Mouse (Mus musculus) forebrain, embryonic 10.5 days (tissue): ENCODE measurements around the gene Cox16. TPM values are rescaled to one million over a fixed set of nuclear protein-coding genes. Genes with fewer than 3 reads are reported as not detected.
"Not testable (repeated sequence)": the region's sequence is repeated elsewhere in the genome, so short reads cannot be mapped to it uniquely, and the experiment has no call there.

ENCODE experiments used
- DNase-seq: peaks from one replicate; pipeline ENCODE4 v3.0.0-alpha.2; 2017; ENCODE audit warnings: low spot score; ENCODE audit errors: extremely low spot score
- H3K27ac ChIP-seq: fragments of 300-500 bp; sonication (generic); 2 replicates; pipeline ENCODE4 v1.5.1; 2016; ENCODE audit warnings: mild to moderate bottlenecking
- H3K27me3 ChIP-seq: fragments of 300-500 bp; sonication (generic); 2 replicates; pipeline ENCODE4 v1.6.1; 2016; ENCODE audit warnings: mild to moderate bottlenecking; ENCODE audit not compliant: poor library complexity, severe bottlenecking
- H3K36me3 ChIP-seq: fragments of 300-500 bp; sonication (generic); replicated peaks from 2 replicates; pipeline ENCODE4 v1.6.1; 2016; ENCODE audit warnings: mild to moderate bottlenecking, moderate library complexity
- H3K4me1 ChIP-seq: fragments of 300-500 bp; sonication (generic); 2 replicates; pipeline ENCODE4 v1.6.1; 2016
- H3K4me3 ChIP-seq: fragments of 300-500 bp; sonication (generic); 2 replicates; pipeline ENCODE4 v1.5.1; 2016; ENCODE audit warnings: mild to moderate bottlenecking, moderate library complexity
- H3K9me3 ChIP-seq: fragments of 300-500 bp; sonication (generic); 2 replicates; pipeline ENCODE4 v1.6.1; 2016; ENCODE audit warnings: mild to moderate bottlenecking, moderate library complexity
- WGBS: fragments of 180-500 bp; shearing (Covaris S2); methylation state at CpG from one replicate; pipeline ENCODE4 v1.1.7; 2016; 5-methylcytosine and 5-hydroxymethylcytosine counted together
- polyA plus RNA-seq: library from polyadenylated mRNA; unstranded; fragments of >200 nt; fragmentation: Nextera tagmentation; extraction: Ambion mirVana; gene quantifications from 2 replicates; pipeline ENCODE4 v1.2.1, GENCODE M21; 2016

The Cox16 gene
- 116 and 118 TPM in 2 replicates for polyA plus RNA-seq

DNA sequence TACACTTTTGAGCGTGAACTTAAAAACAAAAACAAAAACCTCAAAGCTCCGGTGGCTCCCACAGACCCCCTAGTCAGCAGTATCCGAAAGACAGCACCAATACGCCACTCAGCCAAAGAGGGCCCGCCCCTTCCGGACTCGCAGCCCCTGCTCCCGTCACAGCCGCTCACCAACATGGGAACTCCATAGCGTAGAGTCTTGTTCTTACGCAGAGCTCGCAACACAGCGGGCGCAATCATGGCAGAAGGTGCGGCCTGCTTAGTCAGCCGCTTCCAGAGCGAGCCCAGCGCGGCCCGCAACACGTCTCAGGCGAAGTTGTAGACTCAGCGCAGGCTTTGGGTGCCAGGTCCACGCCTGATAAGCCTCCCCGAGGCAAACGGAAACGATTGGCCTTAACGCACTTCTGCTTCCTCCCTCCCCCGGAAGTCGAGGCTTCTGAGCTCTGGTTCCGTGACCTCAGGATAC, at the start of gene Cox16:
Gene Cox16, minus strand, starts transcription at position 401 of the 465 bp plus-strand sequence.
- peak within 1 kb of the TSS; percentile 68 for H3K4me3 ChIP-seq
- WGBS = 0% methylated on average over 31 of the region's 31 CpGs

DNA sequence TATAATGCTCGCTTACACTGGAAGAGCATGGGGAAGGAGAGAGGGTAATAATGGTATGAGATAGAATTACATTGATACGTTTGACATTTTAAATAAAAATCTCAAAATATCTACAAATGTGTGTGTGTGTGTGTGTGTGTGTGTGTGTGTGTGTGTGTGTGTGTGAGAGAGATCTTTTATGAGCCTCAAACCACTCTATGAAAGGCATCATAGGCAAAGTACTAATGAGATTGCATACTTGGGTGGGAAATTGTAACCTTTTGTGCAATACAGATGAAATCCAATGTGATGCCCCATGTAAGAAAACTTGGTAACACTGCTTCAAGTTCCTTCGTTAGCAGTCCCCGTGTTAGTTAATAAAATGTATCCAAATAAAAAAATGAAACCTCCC, 48.1 kb upstream of the Cox16 start:
- H3K27ac ChIP-seq = peak overlapping the region; percentile 84
- WGBS = 38% methylated on average over 4 of the region's 4 CpGs
- no peaks in the 10 kb centered on the region; the same call in 1 of the 2 replicates for H3K27me3 ChIP-seq
- H3K4me1 ChIP-seq = peaks cover 17% of the 10 kb centered on the region
- H3K36me3 ChIP-seq = no peaks in the 10 kb centered on the region
- peak overlapping the region; percentile 75 for H3K4me3 ChIP-seq
- DNase-seq = no peak
- no peaks in the 10 kb centered on the region for H3K9me3 ChIP-seq

More for the DNA sequence above, at the start of gene Cox16:
- H3K27ac ChIP-seq = peak within 1 kb of the TSS; percentile 94
- peak; percentile 86 for DNase-seq
- no peaks in the 10 kb centered on the region for H3K27me3 ChIP-seq
- H3K4me1 ChIP-seq = peaks cover 8% of the 10 kb centered on the region; the same call in 1 of the 2 replicates
- H3K9me3 ChIP-seq = no peaks in the 10 kb centered on the region
- no peaks in the 10 kb centered on the region for H3K36me3 ChIP-seq

DNA sequence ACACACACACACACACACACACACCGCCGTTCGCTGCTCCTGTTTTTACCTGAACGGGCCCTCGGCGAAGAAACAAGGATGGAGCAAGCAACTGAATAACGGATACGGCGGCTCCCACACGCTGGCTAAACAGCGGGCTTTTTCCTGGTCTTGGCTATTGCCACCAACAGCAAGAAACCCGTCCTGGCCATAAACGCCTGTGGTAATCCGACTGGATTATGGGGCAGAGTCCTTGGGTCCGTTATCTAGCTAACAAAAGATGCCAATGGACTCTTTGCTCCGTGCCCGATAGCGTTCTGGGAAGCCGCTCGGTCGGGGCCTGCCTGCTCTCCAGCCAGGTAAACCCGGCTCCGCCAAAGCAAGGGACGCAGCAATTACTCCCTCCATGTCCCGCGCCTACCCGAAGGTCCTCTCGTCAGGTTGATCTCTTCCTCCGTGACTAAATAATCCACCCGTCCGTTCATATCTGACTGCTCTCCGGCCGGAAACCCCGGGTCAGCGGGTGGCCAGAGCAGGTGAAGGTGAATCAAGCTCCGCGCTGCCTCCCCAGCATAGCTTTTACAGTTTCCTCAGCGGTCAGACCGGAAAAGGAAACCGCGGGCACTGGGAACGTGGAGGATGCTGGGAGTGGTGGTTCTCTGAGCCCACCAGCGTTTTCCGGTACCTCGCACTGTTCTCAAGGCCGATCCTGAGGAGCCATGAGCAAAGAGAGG, 47.5 kb upstream of the Cox16 start, which contains the start of the genes Gm20498 and Synj2bp:
Gene Gm20498, minus strand, starts transcription at position 590 of the 713 bp plus-strand sequence.
Gene Synj2bp, minus strand, starts transcription at position 596 of the 713 bp plus-strand sequence.
- WGBS = under 1% methylated on average over 46 of the region's 46 CpGs
- no peaks in the 10 kb centered on the region; the same call in 1 of the 2 replicates for H3K27me3 ChIP-seq
- H3K4me3 ChIP-seq = peak within 1 kb of the TSS; percentile 75
- no peaks in the 10 kb centered on the region for H3K9me3 ChIP-seq
- DNase-seq = peak; percentile 84
- H3K36me3 ChIP-seq = no peaks in the 10 kb centered on the region
- H3K27ac ChIP-seq = peak within 1 kb of the TSS; percentile 84
- peaks cover 17% of the 10 kb centered on the region for H3K4me1 ChIP-seq

DNA sequence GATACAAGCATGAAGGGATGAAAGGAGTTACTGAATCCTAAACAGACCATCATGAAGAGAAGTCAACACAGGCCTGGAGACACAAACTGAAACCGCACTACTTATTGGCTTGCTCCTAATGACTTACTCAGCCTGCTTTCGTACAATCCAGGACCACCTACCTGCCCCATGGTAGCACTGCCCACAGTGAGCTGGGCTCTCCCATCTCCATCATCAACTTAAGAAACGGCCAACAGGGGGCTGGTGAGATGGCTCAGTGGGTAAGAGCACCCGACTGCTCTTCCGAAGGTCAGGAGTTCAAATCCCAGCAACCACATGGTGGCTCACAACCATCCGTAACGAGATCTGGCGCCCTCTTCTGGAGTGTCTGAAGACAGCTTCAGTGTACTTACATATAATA, 45.7 kb upstream of the Cox16 start:
- H3K4me3 ChIP-seq, H3K36me3 ChIP-seq, H3K27me3 ChIP-seq, DNase-seq, H3K9me3 ChIP-seq, H3K27ac ChIP-seq: not testable (repeated sequence)
- 79% methylated on average over 8 of the region's 8 CpGs for WGBS
- H3K4me1 ChIP-seq = peaks cover 17% of the 10 kb centered on the region

DNA sequence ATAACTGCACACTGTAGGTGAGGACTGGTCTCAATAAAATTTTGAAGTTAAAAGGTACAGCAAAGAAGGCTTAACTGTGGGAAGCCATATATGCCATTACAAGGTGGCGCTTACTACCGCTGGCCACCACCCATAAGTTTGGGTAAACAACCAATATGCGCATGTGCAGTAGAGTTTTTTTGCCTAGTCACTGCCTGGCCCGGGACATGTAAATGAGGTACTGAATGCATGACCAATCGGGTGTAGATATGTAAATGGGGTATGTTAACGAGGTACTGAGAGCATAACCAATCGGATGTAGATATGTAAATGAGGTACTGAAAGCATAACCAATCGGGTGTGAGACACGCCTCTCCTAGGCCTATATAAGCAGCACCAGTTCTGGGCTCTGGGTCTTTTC, 12.0 kb upstream of the Cox16 start:
- not testable (repeated sequence) for H3K9me3 ChIP-seq, H3K4me3 ChIP-seq, H3K27me3 ChIP-seq, H3K4me1 ChIP-seq, H3K27ac ChIP-seq, DNase-seq
- 97% methylated on average over 9 of the region's 9 CpGs for WGBS
- peaks cover 35% of the 10 kb centered on the region for H3K36me3 ChIP-seq

DNA sequence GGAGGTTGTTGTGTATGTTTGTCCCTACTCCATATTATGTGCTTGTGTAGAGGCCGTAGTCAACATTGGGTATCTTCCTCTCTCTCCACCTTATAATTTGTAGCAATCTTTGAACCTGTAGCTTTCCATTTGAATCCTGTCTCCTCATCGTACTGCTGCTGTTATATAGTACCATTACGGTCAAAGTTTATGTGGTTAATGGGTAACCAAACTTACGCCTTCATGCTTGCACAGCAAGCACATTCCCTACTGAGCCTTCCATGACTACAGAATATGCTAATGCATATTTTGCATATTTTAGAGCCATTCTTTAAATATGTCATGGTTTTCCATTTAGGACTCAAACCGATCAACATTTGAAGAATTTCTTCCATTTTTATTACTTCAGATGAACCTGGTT, 5.6 kb upstream of the Cox16 start:
- Histone ChIP-seq H3K27ac (no peak overlapping the region), H3K27me3 (no peaks in the 10 kb centered on the region), H3K4me1 (no peaks in the 10 kb centered on the region), H3K9me3 (no peaks in the 10 kb centered on the region), H3K36me3 (peaks cover 13% of the 10 kb centered on the region), H3K4me3 (no peak overlapping the region)
- 97% methylated on average over 5 of the region's 5 CpGs for WGBS
- DNase-seq = no peak

DNA sequence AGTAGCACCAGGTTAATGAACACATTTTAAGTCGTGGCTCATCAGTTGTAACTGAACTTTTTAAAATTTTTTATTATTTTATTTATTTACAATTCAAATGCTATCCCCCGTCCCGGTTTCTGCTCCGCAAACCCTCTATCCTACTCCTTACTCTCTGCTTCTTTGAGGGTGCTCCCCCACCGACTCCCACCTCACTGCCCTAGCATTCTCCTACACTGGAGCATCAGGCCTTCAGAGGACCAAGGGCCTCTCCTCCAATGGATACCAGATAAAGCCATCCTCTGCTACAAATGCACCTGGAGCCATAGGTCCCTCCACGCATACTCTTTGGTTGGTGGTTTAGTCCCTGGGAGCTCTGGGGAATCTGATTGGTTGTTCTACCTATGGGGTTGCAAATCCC, 384 bp upstream of the Cox16 start:
- WGBS = 46% methylated on average over 6 of the region's 6 CpGs
- peak overlapping the region; percentile 94 for H3K27ac ChIP-seq
- H3K9me3 ChIP-seq = no peaks in the 10 kb centered on the region
- H3K4me1 ChIP-seq = peaks cover 8% of the 10 kb centered on the region; the same call in 1 of the 2 replicates
- H3K4me3 ChIP-seq = peak overlapping the region; percentile 68
- no peaks in the 10 kb centered on the region for H3K27me3 ChIP-seq
- no peaks in the 10 kb centered on the region for H3K36me3 ChIP-seq
- no peak for DNase-seq

DNA sequence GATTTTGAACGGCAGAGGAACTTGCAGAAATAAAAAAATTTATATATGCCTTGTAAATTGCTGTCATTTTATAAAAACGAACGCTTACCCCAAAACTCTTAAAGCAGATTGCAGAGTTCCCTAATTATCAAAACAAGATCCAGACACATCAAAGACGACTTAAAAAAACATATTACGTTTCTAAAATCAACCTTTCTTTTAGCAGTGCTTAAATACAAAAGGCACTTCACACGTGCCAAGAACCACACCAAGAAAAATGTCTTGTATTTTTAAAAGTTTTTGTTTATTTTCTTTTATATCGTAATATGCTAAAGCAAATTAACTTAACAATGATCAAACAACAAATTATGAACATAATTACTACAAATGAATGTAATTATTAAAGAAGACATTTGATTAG, 715 bp downstream of the Cox16 start:
- H3K27me3 ChIP-seq = no peaks in the 10 kb centered on the region
- H3K4me1 ChIP-seq = peaks cover 8% of the 10 kb centered on the region; the same call in 1 of the 2 replicates
- 4% methylated on average over 7 of the region's 7 CpGs for WGBS
- DNase-seq = no peak
- peak overlapping the region; percentile 68 for H3K4me3 ChIP-seq
- H3K36me3 ChIP-seq = no peaks in the 10 kb centered on the region
- H3K9me3 ChIP-seq = no peaks in the 10 kb centered on the region
- H3K27ac ChIP-seq = peak overlapping the region; percentile 94

DNA sequence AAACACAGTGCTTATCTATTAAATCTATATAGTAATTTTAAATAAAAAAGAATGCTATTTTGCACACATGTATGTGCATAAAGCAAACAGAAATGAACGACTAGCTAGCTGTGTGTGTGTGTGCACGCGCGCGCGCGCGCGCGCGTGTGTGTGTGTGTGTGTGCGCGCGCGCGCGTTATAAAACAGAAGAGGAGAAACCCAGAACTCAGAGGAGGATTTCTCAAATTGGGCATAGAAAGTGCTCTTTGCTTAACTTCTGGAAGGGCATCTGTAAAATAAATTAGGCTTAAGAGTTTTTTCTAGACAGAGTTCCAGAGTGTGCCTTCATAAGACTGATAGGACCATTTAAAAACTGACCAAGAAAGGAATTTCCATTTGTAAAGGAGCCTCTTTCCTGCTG, 1.3 kb downstream of the Cox16 start:
- WGBS = 43% methylated on average over 17 of the region's 17 CpGs
- Histone ChIP-seq H3K4me3 (peak overlapping the region; percentile 68), H3K27me3 (no peaks in the 10 kb centered on the region), H3K4me1 (peaks cover 8% of the 10 kb centered on the region; the same call in 1 of the 2 replicates), H3K27ac (peak overlapping the region; percentile 94; the same call in 1 of the 2 replicates), H3K9me3 (no peaks in the 10 kb centered on the region), H3K36me3 (no peaks in the 10 kb centered on the region)
- DNase-seq = peak; percentile 26

DNA sequence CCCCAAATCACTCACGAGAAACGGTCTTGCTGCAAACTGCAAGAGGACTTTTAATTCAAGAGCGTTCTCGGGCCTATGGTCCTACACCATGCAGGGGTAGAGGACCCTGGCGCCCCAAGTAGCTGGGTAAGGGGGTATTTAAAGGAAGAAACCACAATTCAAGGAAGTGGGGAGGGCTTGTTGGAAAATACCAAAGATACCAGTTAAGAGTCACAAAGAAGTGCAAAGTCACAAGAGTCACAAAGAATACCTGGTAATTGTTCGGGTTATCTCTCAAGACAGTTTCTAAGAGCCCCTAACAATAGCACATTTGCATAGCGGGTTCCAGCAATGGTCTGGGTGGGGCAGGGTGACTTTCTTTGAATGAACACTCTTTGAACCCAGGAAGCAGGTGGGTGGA, 25.9 kb downstream of the Cox16 start:
- H3K27ac ChIP-seq, H3K4me3 ChIP-seq, H3K4me1 ChIP-seq, DNase-seq, H3K27me3 ChIP-seq: not testable (repeated sequence)
- Histone ChIP-seq H3K36me3 (peaks cover 16% of the 10 kb centered on the region; the same call in 1 of the 2 replicates), H3K9me3 (peaks cover 14% of the 10 kb centered on the region; the same call in 1 of the 2 replicates)
- WGBS = 94% methylated on average over 7 of the region's 7 CpGs

DNA sequence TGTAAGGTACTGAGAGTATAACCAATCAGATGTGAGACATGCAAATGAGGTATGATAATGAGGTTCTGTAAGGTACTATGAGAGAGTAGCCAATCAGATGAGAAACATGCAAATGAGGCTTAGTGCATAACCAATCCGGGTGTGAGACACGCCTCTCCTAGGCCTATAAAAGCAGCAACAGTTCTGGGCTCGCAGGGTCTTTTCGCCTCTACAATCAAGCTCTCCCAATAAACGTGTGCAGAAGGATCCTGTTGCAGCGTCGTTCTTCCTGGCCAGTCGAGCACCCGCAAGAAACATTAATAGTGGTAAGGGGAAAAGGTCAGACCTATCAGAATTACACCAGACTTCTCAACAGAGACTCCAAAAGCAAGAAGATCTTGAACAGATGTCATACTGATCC, 45.9 kb downstream of the Cox16 start:
- not testable (repeated sequence) for H3K4me1 ChIP-seq, H3K36me3 ChIP-seq, DNase-seq, H3K4me3 ChIP-seq, H3K27ac ChIP-seq, H3K27me3 ChIP-seq, H3K9me3 ChIP-seq
- WGBS = 96% methylated on average over 9 of the region's 9 CpGs

DNA sequence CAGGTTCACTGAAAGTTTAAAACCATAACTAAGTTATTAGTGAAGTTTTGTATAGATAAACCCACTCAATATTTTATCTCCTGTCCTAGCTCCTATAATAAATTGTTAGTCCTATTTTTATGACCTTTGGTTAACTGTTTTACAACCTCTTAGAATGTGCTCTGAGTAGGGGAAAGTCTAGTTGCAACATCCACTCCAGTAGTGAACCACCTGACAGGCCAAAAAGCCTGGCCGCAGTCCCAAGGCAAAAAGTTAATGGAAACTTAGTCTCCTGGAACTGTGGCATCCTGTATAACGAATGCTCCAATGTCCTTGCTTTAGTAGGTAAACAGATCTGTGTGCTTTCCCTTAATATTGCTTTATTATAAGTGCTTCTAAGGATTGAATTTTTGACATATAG, 50.1 kb downstream of the Cox16 start:
- not testable (repeated sequence) for H3K4me1 ChIP-seq, H3K27me3 ChIP-seq, DNase-seq, H3K4me3 ChIP-seq, H3K9me3 ChIP-seq, H3K27ac ChIP-seq
- WGBS = 96% methylated on average over 2 of the region's 2 CpGs
- peaks cover 28% of the 10 kb centered on the region for H3K36me3 ChIP-seq

DNA sequence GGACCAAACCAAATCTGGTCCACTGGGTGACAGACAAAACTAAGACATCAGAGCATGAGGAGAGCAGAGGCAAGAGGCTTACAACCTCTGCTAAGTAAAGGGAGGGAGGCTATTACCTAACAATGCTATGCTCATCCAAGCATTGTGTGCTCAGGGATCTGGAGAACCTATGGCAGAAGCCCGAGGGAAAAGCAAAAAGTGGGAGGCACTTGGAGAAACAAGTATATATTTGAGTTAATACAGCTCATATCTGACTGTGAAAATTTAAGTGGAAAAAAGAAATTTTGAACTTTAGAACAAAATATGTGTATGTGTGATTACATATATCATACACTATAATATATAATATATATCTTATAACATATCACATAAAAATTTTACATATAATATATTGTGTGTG, 63.1 kb downstream of the Cox16 start, which contains the start of gene Adam4:
Gene Adam4, minus strand, starts transcription at position 101 of the 400 bp plus-strand sequence.
- Histone ChIP-seq H3K27ac (no peak within 1 kb of the TSS), H3K4me3 (no peak within 1 kb of the TSS), H3K9me3 (peaks cover 27% of the 10 kb centered on the region), H3K4me1 (no peaks in the 10 kb centered on the region), H3K27me3 (no peaks in the 10 kb centered on the region), H3K36me3 (peaks cover 26% of the 10 kb centered on the region)
- 86% methylated on average over 1 of the region's 1 CpGs for WGBS
- DNase-seq = no peak
